Mouse (Mus musculus): ENCODE results near the gene Syt1.

GRCm38 (mm10) chr10:108532916-108533315 lies 477.9 kb downstream of the Syt1 start:
- TF ChIP-seq CTCF (IDR thresholded peaks at IDR 0.05; ENCODE audit: borderline replicate concordance, insufficient read depth, low read length) (no peak), POLR2A (IDR thresholded peaks at IDR 0.05; ENCODE audit: low read depth, low read length) (no peak)

Measured in embryonic fibroblast, embryonic 13.5 days (primary cell).